Mouse (Mus musculus) cortical plate, adult 2 months (tissue): ENCODE measurements around the gene Tex12.

Experiments
- CTCF ChIP-seq: fragments of 200-500 bp; IDR thresholded peaks from 2 replicates; pipeline ENCODE4 v1.5.1; 2011; ENCODE audit warnings: mild to moderate bottlenecking, control low read depth, low read length; ENCODE audit not compliant: insufficient read depth; ENCODE audit errors: extremely low read depth
- POLR2A ChIP-seq: fragments of 200-500 bp; IDR thresholded peaks from 2 replicates; pipeline ENCODE4 v1.6.1; 2011; ENCODE audit warnings: mild to moderate bottlenecking, low read length, control low read depth; ENCODE audit not compliant: insufficient read depth; ENCODE audit errors: extremely low read depth

GRCm38 (mm10) chr9:50580370-50580769, 19.2 kb upstream of the Tex12 start:
- TF ChIP-seq CTCF, result no peak
- TF ChIP-seq POLR2A, result no peak
